In genomic region chr7:4427161-4427912, GRCm38 (mm10) we compare ENCODE assay signal across 8 mouse cellular contexts. TPM values are rescaled to one million over a fixed set of nuclear protein-coding genes. Genes with fewer than 3 reads are reported as not detected.
A peak's percentile ranks its signal among the peaks of the same experiment; 100 is the strongest.
DNase-seq lines count a peak whose midpoint lies in the region; ATAC-seq and TF ChIP-seq lines count a peak whose summit lies in the region.

No protein-coding gene starts in this region.

- H3K9me3 ChIP-seq in hindbrain, embryonic 12.5 days (replicated peaks): no peaks in the 10 kb centered on the region
- no peaks in the 10 kb centered on the region for H3K9me3 ChIP-seq in lung, postnatal 0 days (ENCODE audit: low read length)

- in situ Hi-C loops in Patski (cut with MboI; ENCODE audit: low pct_unique_long_range_greater_than_20kb): loop anchor here (5.0 to 25.0 kb wide), 2 partner anchors 300 to 1140 kb away; partner anchors contain the start of genes Myadm and Prkcg

- peak; percentile 77 for DNase-seq in Patski (ENCODE audit: low read depth, low spot score)
- peak; percentile 92 to 96 for DNase-seq in cerebellum, postnatal 14 days
- DNase-seq in frontal cortex, postnatal 14 days (ENCODE audit: low spot score in 2 of 2): peak; percentile 83
- DNase-seq in layer of hippocampus, postnatal 10 days (ENCODE audit: low spot score in 2 of 2): peak; percentile 91 to 92
- DNase-seq in lung, postnatal 0 days (ENCODE audit: low spot score): peak; percentile 97
- DNase-seq in retina, adult 2 months (ENCODE audit: low read depth, low spot score): peak; percentile 86
- peak; percentile 84 for DNase-seq in thymus, postnatal 25 days

- peak; percentile 99 for ATAC-seq in Patski
- peak; percentile 92 for ATAC-seq in hindbrain, embryonic 12.5 days (ENCODE audit: low FRiP score)
- ATAC-seq in lung, postnatal 0 days: peak; percentile 96

- 74% methylated on average over 7 of the region's 7 CpGs for whole genome bisulfite sequencing in hindbrain, embryonic 12.5 days
- WGBS in lung, postnatal 0 days: 62% methylated on average over 7 of the region's 7 CpGs

- no peak overlapping the region for H3K4me3 ChIP-seq in hindbrain, embryonic 12.5 days
- no peak overlapping the region for H3K4me3 ChIP-seq in lung, postnatal 0 days (ENCODE audit: low read depth, low read length)

- no peaks in the 10 kb centered on the region for H3K4me1 ChIP-seq in hindbrain, embryonic 12.5 days
- H3K4me1 ChIP-seq in lung, postnatal 0 days (ENCODE audit: insufficient read depth, low read depth, low read length): no peaks in the 10 kb centered on the region

- no peaks in the 10 kb centered on the region for H3K27me3 ChIP-seq in Patski
- H3K27me3 ChIP-seq in hindbrain, embryonic 12.5 days: no peaks in the 10 kb centered on the region
- no peaks in the 10 kb centered on the region for H3K27me3 ChIP-seq in lung, postnatal 0 days (replicated peaks; ENCODE audit: insufficient read depth, low read length)

- CTCF ChIA-PET in Patski (lab: Charles Lee): interaction anchor here (0.7 to 1.7 kb wide), 21 partner anchors 9 to 324 kb away, joined by 3 to 15 read pairs (median 3); partner anchors contain the start of genes Leng8, Leng9 and Rdh13

- H3K36me3 ChIP-seq in hindbrain, embryonic 12.5 days: peaks cover 62% of the 10 kb centered on the region
- H3K36me3 ChIP-seq in lung, postnatal 0 days (ENCODE audit: insufficient read depth, low read length): peaks cover 14% of the 10 kb centered on the region; the same call in 1 of the 2 replicates

- TF ChIP-seq EP300 in lung, postnatal 0 days (IDR thresholded peaks at IDR 0.05): no peak

- no peak overlapping the region for H3K27ac ChIP-seq in hindbrain, embryonic 12.5 days
- no peak overlapping the region for H3K27ac ChIP-seq in lung, postnatal 0 days (ENCODE audit: low read length)

- POLR2A ChIA-PET in Patski (lab: Charles Lee): interaction anchor here (0.6 to 1.6 kb wide), 2 partner anchors 14 to 734 kb away, joined by 3 to 4 read pairs; partner anchors contain the start of gene Tsen34

- no peak overlapping the region for H3K4me2 ChIP-seq in hindbrain, embryonic 12.5 days (replicated peaks)
- no peak overlapping the region for H3K4me2 ChIP-seq in lung, postnatal 0 days (replicated peaks; ENCODE audit: low read depth, low read length)

- no peak overlapping the region for H3K9ac ChIP-seq in hindbrain, embryonic 12.5 days
- H3K9ac ChIP-seq in lung, postnatal 0 days (replicated peaks; ENCODE audit: low read depth): no peak overlapping the region

- peak; percentile 99 for TF ChIP-seq CTCF in Patski (IDR thresholded peaks at IDR 0.05)
- TF ChIP-seq CTCF in lung, postnatal 0 days (IDR thresholded peaks at IDR 0.05): peak; percentile 100

RNA-seq across cellular contexts. Expression of gene Rdh13, which starts 18.1 kb away (rescaled TPM):
- 45.3 TPM for polyA plus RNA-seq in Patski (2021)
- 29.2 and 30.1 TPM in 2 replicates for polyA plus RNA-seq in hindbrain, embryonic 12.5 days (2016; fragmentation: Nextera tagmentation; extraction: Ambion mirVana)
- 10 to 100 TPM; 33.6 to 40.1 TPM for total RNA-seq in layer of hippocampus, postnatal 10 days (2021)
- 14.1 and 17.4 TPM in 2 replicates for polyA plus RNA-seq in lung, postnatal 0 days (2015; fragmentation: Nextera tagmentation; extraction: Ambion mirVana)

RNA-seq across cellular contexts. Expression of gene Gp6, which starts 29.8 kb away (rescaled TPM):
- not detected for polyA plus RNA-seq in Patski (2021)
- 0.22 and 0.40 TPM in 2 replicates for polyA plus RNA-seq in hindbrain, embryonic 12.5 days (2016; fragmentation: Nextera tagmentation; extraction: Ambion mirVana)
- under 1 TPM in 1 of 2 experiments, not detected in 1; 0.07 TPM for total RNA-seq in layer of hippocampus, postnatal 10 days (2021)
- 0.54 and 0.57 TPM in 2 replicates for polyA plus RNA-seq in lung, postnatal 0 days (2015; fragmentation: Nextera tagmentation; extraction: Ambion mirVana)

RNA-seq across cellular contexts. Expression of gene Eps8l1, which starts 33.1 kb away (rescaled TPM):
- polyA plus RNA-seq in Patski (2021): 0.04 TPM
- polyA plus RNA-seq in hindbrain, embryonic 12.5 days (2016; fragmentation: Nextera tagmentation; extraction: Ambion mirVana): 7.1 and 8.6 TPM in 2 replicates
- total RNA-seq in layer of hippocampus, postnatal 10 days (2021): 1 to 10 TPM; 3.2 to 4.9 TPM
- polyA plus RNA-seq in lung, postnatal 0 days (2015; fragmentation: Nextera tagmentation; extraction: Ambion mirVana): 15.0 and 22.5 TPM in 2 replicates
